Mouse (Mus musculus): ENCODE measurements around the gene Tbc1d16. TPM values are rescaled to one million over a fixed set of nuclear protein-coding genes. Genes with fewer than 3 reads are reported as not detected.

The Tbc1d16 gene
- polyA plus RNA-seq, 2 experiments = 16.3 to 29.2 TPM

DNA sequence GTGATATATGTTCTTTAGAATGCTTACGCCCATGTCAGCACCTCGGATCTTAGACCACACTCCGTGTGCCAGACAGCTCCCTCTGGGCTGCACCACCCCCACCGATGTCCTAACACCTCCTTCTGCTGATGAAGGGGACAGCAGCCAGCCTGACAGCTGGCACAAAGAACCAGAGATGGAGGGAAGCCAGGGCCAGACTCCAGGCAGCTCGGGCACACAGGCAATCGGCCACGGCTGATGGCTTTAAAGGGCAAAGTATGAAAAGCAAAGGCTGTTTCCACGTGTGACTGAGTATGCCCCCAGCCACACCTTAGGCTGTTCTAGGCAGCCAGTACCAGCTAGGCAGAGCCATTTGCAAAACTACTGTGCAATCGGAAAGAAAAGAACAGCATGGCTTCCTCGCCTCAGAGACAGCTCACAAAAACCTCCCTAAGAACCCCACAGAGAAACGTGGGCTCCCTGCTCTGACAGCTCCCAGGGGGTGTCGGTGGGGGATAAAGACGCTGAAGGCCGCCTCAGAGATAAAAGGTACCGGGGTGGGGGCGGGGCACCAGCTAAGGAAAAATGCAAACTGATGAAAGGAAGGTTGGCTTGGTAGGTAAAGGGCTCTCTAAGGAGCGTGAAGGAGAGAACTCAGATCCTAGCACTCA is 8.4 kb downstream of the Tbc1d16 start:
- ATAC-seq (ENCODE audit: low FRiP score, low read depth) = no peak
- no peak for DNase-seq (ENCODE audit: low spot score)
- peak overlapping the region; percentile 31; the same call in 1 of the 2 replicates for H3K9ac ChIP-seq (ENCODE audit: low read depth, low read length, severe bottlenecking)
- peaks cover 31% of the 10 kb centered on the region for H3K4me1 ChIP-seq (ENCODE audit: control insufficient read depth, insufficient read depth, low read length)
- H3K4me3 ChIP-seq (replicated peaks; ENCODE audit: low read length) = no peak overlapping the region
- no peaks in the 10 kb centered on the region for H3K27me3 ChIP-seq (ENCODE audit: control insufficient read depth, insufficient read depth, low read length)
- no peaks in the 10 kb centered on the region for H3K9me3 ChIP-seq (ENCODE audit: control insufficient read depth, low read length)
- no peak overlapping the region for H3K4me2 ChIP-seq (replicated peaks; ENCODE audit: low read depth, low read length, severe bottlenecking)
- H3K27ac ChIP-seq (replicated peaks; ENCODE audit: low read depth, low read length) = no peak overlapping the region
- no peak for TF ChIP-seq POLR2A (IDR thresholded peaks at IDR 0.05; ENCODE audit: borderline replicate concordance, extremely low read depth, insufficient read depth, insufficient read length)
- 24% methylated on average over 17 of the region's 17 CpGs for WGBS
- 0 out of 2 replicates have a peak, but pooled peaks cover 6% of the 10 kb centered on the region for H3K36me3 ChIP-seq (ENCODE audit: control insufficient read depth, insufficient read depth, low read length)

DNA sequence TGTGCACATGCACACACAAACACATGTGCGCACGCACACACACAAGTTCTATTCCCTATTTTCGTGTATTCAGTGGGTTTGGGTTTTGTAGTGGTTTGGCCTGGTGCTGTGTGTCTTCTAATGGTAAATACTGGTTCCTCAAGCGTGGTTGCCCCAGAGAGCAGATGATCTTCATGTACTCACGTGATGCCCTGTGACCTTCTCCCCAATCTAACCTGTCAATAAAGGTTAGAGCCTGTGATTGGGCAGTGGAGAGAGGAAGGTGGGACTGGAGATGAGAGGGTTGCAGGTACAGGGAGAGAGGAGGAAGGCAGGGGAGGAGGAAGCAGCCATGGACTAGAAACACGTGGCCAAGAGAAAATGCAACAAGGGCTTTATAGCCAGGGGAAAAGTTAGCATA is 10.4 kb downstream of the Tbc1d16 start:
- H3K4me3 ChIP-seq (replicated peaks; ENCODE audit: low read length) = no peak overlapping the region
- no peak overlapping the region for H3K9ac ChIP-seq (ENCODE audit: low read depth, low read length, severe bottlenecking)
- WGBS = 85% methylated on average over 6 of the region's 6 CpGs
- H3K4me2 ChIP-seq (replicated peaks; ENCODE audit: low read depth, low read length, severe bottlenecking) = no peak overlapping the region
- ATAC-seq (ENCODE audit: low FRiP score, low read depth) (no peak), DNase-seq (ENCODE audit: low spot score) (no peak)
- no peak for TF ChIP-seq POLR2A (IDR thresholded peaks at IDR 0.05; ENCODE audit: borderline replicate concordance, extremely low read depth, insufficient read depth, insufficient read length)
- H3K27me3 ChIP-seq (ENCODE audit: control insufficient read depth, insufficient read depth, low read length) = no peaks in the 10 kb centered on the region
- H3K4me1 ChIP-seq (ENCODE audit: control insufficient read depth, insufficient read depth, low read length) = peaks cover 38% of the 10 kb centered on the region
- 0 out of 2 replicates have a peak, but pooled peaks cover 6% of the 10 kb centered on the region for H3K36me3 ChIP-seq (ENCODE audit: control insufficient read depth, insufficient read depth, low read length)
- H3K9me3 ChIP-seq (ENCODE audit: control insufficient read depth, low read length) = no peaks in the 10 kb centered on the region
- H3K27ac ChIP-seq (replicated peaks; ENCODE audit: low read depth, low read length) = no peak overlapping the region

DNA sequence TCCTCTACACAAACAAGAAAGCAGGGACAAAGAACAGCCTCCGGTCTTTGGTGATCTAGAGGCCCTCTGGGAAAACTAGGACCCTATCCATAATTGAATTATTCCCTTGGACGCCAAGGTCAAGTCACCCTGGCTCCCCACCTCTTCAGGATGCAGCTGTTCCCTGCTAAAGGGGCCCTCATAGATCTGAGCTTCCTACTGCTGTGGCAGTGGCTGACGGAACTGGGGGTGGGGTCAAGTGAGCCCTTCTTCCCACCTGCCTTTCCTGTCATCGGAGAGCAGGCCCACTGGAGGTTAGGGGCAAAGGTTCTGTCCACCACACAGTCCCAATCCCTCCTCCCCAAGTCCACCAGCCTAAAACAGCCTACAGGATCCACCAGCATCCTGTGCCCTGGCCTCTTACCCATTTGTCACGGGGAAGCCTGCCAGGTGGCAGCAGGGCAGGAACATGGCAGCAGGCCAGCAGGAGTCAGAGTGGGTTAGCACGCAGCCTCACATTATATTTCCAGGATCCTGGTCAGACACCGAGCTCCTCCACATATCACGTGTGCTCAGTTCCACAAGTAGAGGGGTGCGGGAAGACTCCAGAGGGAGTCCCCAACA is 12.3 kb downstream of the Tbc1d16 start:
- no peak for TF ChIP-seq POLR2A (IDR thresholded peaks at IDR 0.05; ENCODE audit: borderline replicate concordance, extremely low read depth, insufficient read depth, insufficient read length)
- Histone ChIP-seq H3K36me3 (ENCODE audit: control insufficient read depth, insufficient read depth, low read length) (0 out of 2 replicates have a peak, but pooled peaks cover 3% of the 10 kb centered on the region), H3K4me3 (replicated peaks; ENCODE audit: low read length) (no peak overlapping the region), H3K4me2 (replicated peaks; ENCODE audit: low read depth, low read length, severe bottlenecking) (peak overlapping the region; percentile 37; the same call in 1 of the 2 replicates), H3K27me3 (ENCODE audit: control insufficient read depth, insufficient read depth, low read length) (no peaks in the 10 kb centered on the region), H3K9ac (ENCODE audit: low read depth, low read length, severe bottlenecking) (no peak overlapping the region), H3K27ac (replicated peaks; ENCODE audit: low read depth, low read length) (0 out of 2 replicates have a peak overlapping the region, but pooled peaks have one; percentile 65), H3K4me1 (ENCODE audit: control insufficient read depth, insufficient read depth, low read length) (peaks cover 48% of the 10 kb centered on the region), H3K9me3 (ENCODE audit: control insufficient read depth, low read length) (no peaks in the 10 kb centered on the region)
- ATAC-seq (ENCODE audit: low FRiP score, low read depth) = no peak
- no peak for DNase-seq (ENCODE audit: low spot score)
- WGBS = 43% methylated on average over 9 of the region's 9 CpGs

DNA sequence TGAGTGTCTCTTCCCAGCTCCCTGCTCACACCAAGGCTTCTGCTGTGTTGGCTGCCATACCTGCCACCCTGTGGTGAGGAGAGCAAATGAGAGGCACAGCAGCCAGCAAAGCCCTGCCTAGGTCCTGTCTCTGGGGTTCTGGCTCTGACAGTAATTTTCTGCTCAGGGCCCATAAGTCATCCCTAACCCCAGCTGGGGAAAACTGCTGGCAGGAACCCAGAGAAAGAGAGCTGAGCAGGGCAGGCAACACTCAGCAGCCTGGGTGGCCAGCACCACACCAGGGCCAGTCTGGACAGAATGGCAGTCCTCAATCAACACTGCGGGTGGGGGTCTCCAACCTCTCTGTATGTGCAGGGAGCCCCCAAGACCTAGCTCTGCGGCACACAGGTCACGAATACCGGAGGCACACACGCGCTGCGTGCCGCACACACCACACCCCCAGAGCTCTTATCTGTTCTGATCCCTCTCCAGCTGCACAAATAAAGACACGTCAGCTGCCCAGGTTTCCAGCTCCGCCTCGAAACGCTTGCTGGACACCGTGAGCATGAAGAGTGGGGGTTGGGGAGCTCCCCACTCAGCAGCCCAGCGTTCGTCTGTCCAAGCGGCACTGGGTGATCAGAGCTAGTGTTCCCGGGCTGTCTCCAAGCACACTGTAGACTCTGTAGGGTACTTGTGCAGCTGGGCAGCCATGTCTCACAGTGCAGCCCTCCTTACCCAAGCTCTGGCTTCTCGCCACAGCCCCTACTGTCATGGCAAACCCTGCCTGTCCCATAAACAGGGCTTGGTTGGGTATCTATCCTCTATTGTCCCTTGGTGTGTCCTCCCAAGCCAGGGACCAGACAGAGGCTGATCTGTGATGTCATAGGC is 13.0 kb downstream of the Tbc1d16 start:
- Histone ChIP-seq H3K4me1 (ENCODE audit: control insufficient read depth, insufficient read depth, low read length) (peaks cover 52% of the 10 kb centered on the region), H3K4me3 (replicated peaks; ENCODE audit: low read length) (peak overlapping the region; percentile 10), H3K27me3 (ENCODE audit: control insufficient read depth, insufficient read depth, low read length) (no peaks in the 10 kb centered on the region), H3K4me2 (replicated peaks; ENCODE audit: low read depth, low read length, severe bottlenecking) (peak overlapping the region; percentile 37), H3K27ac (replicated peaks; ENCODE audit: low read depth, low read length) (peak overlapping the region; percentile 65), H3K36me3 (ENCODE audit: control insufficient read depth, insufficient read depth, low read length) (0 out of 2 replicates have a peak, but pooled peaks cover 3% of the 10 kb centered on the region), H3K9ac (ENCODE audit: low read depth, low read length, severe bottlenecking) (no peak overlapping the region), H3K9me3 (ENCODE audit: control insufficient read depth, low read length) (no peaks in the 10 kb centered on the region)
- no peak for TF ChIP-seq POLR2A (IDR thresholded peaks at IDR 0.05; ENCODE audit: borderline replicate concordance, extremely low read depth, insufficient read depth, insufficient read length)
- DNase-seq (ENCODE audit: low spot score) = peak; percentile 54
- 15% methylated on average over 18 of the region's 18 CpGs for WGBS
- peak; percentile 51 for ATAC-seq (ENCODE audit: low FRiP score, low read depth)

Measured in limb, embryonic 14.5 days (tissue).